Mouse (Mus musculus) spleen, adult 2 months (tissue): ENCODE measurements around the gene Ankrd36.

ENCODE experiments used
- CTCF ChIP-seq: fragments of 200-500 bp; IDR thresholded peaks from 2 replicates; pipeline ENCODE4 v1.5.1; 2011; ENCODE audit warnings: mild to moderate bottlenecking, inconsistent platforms; ENCODE audit not compliant: insufficient read depth, insufficient read length, insufficient replicate concordance; ENCODE audit errors: extremely low read depth
- POLR2A ChIP-seq: fragments of 200-500 bp; IDR thresholded peaks from 2 replicates; pipeline ENCODE4 v1.6.1; 2011; ENCODE audit warnings: low read depth, low read length, inconsistent platforms

DNA sequence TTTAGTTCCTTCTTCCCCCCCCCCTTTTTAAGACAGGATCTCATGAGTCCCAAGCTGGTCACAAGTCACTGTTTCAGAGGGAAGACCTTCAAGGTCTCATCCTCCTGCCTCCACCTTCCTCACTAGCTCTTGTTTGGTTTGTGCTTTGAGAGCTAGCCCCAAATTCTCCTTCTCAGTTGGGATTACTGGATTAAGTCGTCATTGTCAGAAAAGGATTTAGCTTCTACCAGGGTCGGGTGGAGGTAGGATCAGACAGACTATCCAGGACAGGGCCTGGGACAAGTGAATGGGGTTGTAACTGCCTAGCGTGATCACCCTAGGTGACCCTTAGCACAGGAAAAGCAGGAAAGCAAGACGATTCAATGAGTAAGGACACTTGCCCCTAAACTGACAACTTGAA is 29.2 kb upstream of the Ankrd36 start:
- TF ChIP-seq CTCF (no peak), POLR2A (no peak)
